Mouse (Mus musculus) heart, adult 2 months (tissue): ENCODE data around the gene Rfx5.
"Not testable (repeated sequence)": the region's sequence is repeated elsewhere in the genome, so short reads cannot be mapped to it uniquely, and the experiment has no call there.

ENCODE experiments used
- CTCF ChIP-seq: fragments of 200-600 bp; IDR thresholded peaks from 2 replicates; pipeline ENCODE4 v1.8.1; 2022; ENCODE audit warnings: antibody characterized with exemption, mild to moderate bottlenecking, moderate library complexity
- EP300 ChIP-seq: fragments of 200-500 bp; IDR thresholded peaks from 2 replicates; pipeline ENCODE4 v1.6.1; 2011; ENCODE audit warnings: low read depth, low read length, control low read depth; ENCODE audit not compliant: insufficient read depth
- POLR2A ChIP-seq: fragments of 200-500 bp; IDR thresholded peaks from 2 replicates; pipeline ENCODE4 v1.6.1; 2011; ENCODE audit warnings: mild to moderate bottlenecking, low read depth, low read length, control low read depth; ENCODE audit not compliant: insufficient read depth

- not testable (repeated sequence) for TF ChIP-seq CTCF, EP300, POLR2A
Measured at GRCm38 (mm10) chr3:94928979-94929378, 24.9 kb upstream of the Rfx5 start.
